Mouse (Mus musculus): ENCODE results near the gene Zfpl1. TPM values are rescaled to one million over a fixed set of nuclear protein-coding genes. Genes with fewer than 3 reads are reported as not detected.

The Zfpl1 gene
- polyA plus RNA-seq, 1 experiment = 61.7 TPM

DNA sequence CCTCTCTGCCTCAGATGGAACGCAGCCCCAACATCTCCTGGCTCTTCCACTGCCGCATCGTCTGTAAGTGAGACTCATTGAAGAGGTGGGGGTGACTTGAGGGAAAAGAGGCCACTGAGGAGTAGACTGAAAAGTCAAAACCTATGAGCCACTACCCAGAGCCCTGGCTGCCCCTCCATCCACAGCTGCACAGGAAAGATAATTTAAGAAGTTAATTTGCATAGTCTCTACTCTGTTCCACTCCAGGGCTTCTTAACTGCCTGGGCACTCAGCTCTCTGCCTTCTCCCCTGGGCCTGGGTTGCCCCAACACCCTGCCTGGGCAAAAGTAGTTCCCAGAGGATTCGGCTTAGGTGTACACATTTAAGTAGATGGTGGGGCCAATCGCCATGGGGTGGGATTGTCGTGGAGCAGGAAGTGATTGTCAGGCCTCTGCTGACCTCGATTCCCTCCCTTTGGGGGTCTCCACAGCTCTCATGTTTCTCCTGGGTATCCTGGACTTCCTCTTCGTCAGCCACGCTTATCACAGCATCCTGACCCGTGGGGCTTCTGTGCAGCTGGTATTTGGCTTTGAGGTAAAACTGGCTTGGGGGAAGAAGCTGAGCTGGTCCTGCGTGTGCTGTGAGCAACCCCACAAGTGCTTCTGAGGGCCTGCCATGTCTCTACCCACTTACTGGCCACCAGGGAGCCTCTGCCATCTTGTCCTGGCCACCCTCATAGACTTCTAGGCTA is 35.9 kb downstream of the Zfpl1 start:
- no peak for TF ChIP-seq GATA1 (IDR thresholded peaks at IDR 0.05; ENCODE audit: low read length)

GRCm38 (mm10) chr19:6047899-6048166 is 36.9 kb downstream of the Zfpl1 start:
- TF ChIP-seq GATA1 (IDR thresholded peaks at IDR 0.05; ENCODE audit: low read length) = no peak

GRCm38 (mm10) chr19:6047154-6047898 is 37.4 kb downstream of the Zfpl1 start:
- no peak for TF ChIP-seq GATA1 (IDR thresholded peaks at IDR 0.05; ENCODE audit: low read length)

DNA sequence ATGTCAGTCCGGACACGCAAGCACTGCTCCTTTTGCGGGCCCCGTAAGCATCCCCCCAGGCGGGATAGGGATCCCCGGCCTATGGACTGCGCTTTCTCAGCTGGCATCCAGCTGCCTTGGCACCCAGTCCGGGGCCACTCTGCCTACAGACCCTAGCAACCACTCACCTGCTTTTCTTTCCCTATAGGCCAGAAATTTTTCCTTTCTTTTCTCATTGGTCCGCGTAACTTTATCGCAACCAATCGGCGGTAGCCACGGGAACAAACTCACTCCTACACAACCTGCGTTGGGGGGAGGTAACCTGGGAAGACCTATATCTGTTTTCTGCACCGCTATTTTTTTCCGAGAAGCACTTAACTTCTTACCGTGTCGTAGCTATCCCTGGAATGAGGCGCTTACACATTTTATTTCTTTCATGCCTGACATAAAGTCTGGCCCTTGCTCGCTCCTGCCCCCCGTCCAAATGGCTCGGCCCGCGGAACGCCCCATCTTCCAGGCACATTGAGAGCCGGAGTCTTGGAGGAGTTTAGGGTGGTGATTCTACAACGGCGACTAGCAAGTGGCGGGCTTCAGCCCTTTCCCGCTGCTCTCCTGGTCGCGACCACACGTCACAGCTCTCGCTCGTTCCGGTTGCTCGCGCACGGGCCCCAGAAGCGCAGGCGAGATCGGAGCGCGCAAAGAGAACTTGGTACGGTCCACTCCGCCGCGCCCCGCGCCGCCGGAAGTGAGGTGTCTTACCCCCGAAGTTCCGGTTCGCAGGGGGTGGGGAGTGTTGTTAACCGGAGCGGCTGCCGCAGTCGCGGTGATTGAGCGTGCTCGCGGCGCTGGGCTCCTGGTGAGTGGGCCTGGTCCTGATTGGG is 38.2 kb downstream of the Zfpl1 start, which contains the start of gene Syvn1:
Gene Syvn1, plus strand, starts transcription at position 283 of the 860 bp plus-strand sequence.
- TF ChIP-seq GATA1 (IDR thresholded peaks at IDR 0.05; ENCODE audit: low read length) = no peak

- TF ChIP-seq GATA1 (IDR thresholded peaks at IDR 0.05; ENCODE audit: low read length) = no peak
These were observed 39.1 kb downstream of the Zfpl1 start for GRCm38 (mm10) chr19:6045366-6046293.

GRCm38 (mm10) chr19:6042293-6042692 is 42.5 kb downstream of the Zfpl1 start:
- no peak for TF ChIP-seq GATA1 (IDR thresholded peaks at IDR 0.05; ENCODE audit: low read length)

GRCm38 (mm10) chr19:6040002-6040401 is 44.8 kb downstream of the Zfpl1 start:
- TF ChIP-seq GATA1 (IDR thresholded peaks at IDR 0.05; ENCODE audit: low read length) = no peak

GRCm38 (mm10) chr19:6038326-6038725 is 46.4 kb downstream of the Zfpl1 start:
- no peak for TF ChIP-seq GATA1 (IDR thresholded peaks at IDR 0.05; ENCODE audit: low read length)

DNA sequence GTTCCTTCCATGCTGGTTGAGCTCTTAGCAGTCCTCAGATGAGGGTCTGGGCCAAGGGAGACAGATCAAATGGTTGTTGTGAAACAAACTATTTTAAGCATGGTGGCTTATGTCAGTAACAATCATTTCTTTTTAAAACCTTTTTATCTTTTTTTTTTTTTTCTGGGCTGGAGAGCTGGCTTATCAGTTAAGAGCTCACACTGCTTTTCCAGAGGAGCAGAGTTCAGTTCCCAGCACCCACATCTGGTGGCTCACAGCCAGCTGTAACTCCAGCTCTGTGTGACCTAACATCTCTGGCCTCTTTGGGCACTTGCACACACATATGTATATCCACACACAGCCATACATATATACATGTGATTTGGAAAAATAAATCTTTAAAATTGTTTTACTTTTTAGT is 47.1 kb downstream of the Zfpl1 start:
- no peak for TF ChIP-seq GATA1 (IDR thresholded peaks at IDR 0.05; ENCODE audit: low read length)

DNA sequence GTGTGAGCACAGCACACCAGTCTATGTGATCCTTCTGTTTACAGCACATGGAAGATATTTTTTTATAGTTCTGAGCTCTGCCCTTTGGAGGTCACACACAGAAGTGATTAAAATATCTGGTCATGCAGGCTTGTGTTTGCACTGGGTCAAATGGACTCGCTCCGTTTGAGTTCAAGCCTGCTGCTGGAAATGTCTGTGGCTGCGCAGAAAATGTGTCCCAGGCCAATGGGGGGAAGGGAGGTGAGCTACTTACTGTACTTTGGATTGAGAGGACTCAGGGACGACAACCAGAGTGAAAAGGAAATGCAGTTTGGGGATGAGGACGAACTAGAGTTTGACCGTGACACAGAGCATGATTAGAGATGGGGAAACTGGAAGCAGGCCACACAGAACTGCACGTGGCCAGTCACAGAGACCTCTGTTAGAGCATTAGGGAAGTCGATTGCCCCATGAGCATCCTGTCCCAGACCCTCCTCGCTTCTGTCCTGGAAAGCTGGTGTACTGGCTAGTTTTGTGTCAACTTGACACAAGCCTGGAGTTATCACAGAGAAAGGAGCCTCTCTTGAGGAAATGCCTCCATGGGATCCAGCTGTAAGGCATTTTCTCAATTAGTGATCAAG is 48.7 kb downstream of the Zfpl1 start:
- TF ChIP-seq GATA1 (IDR thresholded peaks at IDR 0.05; ENCODE audit: low read length) = no peak

Other genes with a start within 250 kb of the Zfpl1 start
- 12.9 and 13.6 TPM in 2 replicates for gene Frmd8, start 209.7 kb downstream of the Zfpl1 start, polyA plus RNA-seq (2012)
- gene Slc25a45, start 207.1 kb downstream of the Zfpl1 start, polyA plus RNA-seq (2012) = 0.15 and 0.64 TPM in 2 replicates
- gene Tigd3, start 190.8 kb downstream of the Zfpl1 start, polyA plus RNA-seq (2012) = 0.73 and 1.3 TPM in 2 replicates
- gene Dpf2, start 171.9 kb downstream of the Zfpl1 start, polyA plus RNA-seq (2012) = 34.4 and 70.2 TPM in 2 replicates
- 0.39 and 0.43 TPM in 2 replicates for gene Cdc42ep2, start 160.1 kb downstream of the Zfpl1 start, polyA plus RNA-seq (2012)
- gene Pola2, start 120.8 kb downstream of the Zfpl1 start, polyA plus RNA-seq (2012) = 45.7 and 48.5 TPM in 2 replicates
- not detected in 2 replicates for gene Slc22a20, start 98.8 kb downstream of the Zfpl1 start, polyA plus RNA-seq (2012)
- gene Capn1, start 69.1 kb downstream of the Zfpl1 start, polyA plus RNA-seq (2012) = 83.7 and 139 TPM in 2 replicates
- 90.1 and 101 TPM in 2 replicates for gene Syvn1, start 38.4 kb downstream of the Zfpl1 start, polyA plus RNA-seq (2012)
- gene Mrpl49, start 27.2 kb downstream of the Zfpl1 start, polyA plus RNA-seq (2012) = 37.7 and 52.6 TPM in 2 replicates
- 3,884 and 3,991 TPM in 2 replicates for gene Fau, start 27.1 kb downstream of the Zfpl1 start, polyA plus RNA-seq (2012)
- gene Znhit2, start 23.8 kb downstream of the Zfpl1 start, polyA plus RNA-seq (2012) = 98.9 and 102 TPM in 2 replicates
- gene Tm7sf2, start 16.6 kb downstream of the Zfpl1 start, polyA plus RNA-seq (2012) = 26.5 and 33.6 TPM in 2 replicates
- 39.5 and 65.2 TPM in 2 replicates for gene Vps51, start 7.7 kb downstream of the Zfpl1 start, polyA plus RNA-seq (2012)
- not detected in 2 replicates for gene Tmem262, start 4.9 kb downstream of the Zfpl1 start, polyA plus RNA-seq (2012)
- gene Gm28374, start 2.7 kb downstream of the Zfpl1 start, polyA plus RNA-seq (2012) = 0.53 and 0.67 TPM in 2 replicates
- 13.3 and 17.8 TPM in 2 replicates for gene Cdca5, start within 50 bp of the Zfpl1 start, polyA plus RNA-seq (2012)
- gene AC131692.1, start 9.5 kb upstream of the Zfpl1 start, polyA plus RNA-seq (2012) = 3.5 and 4.9 TPM in 2 replicates
- 0.38 and 0.46 TPM in 2 replicates for gene Naaladl1, start 20.8 kb upstream of the Zfpl1 start, polyA plus RNA-seq (2012)
- 82.9 and 91.0 TPM in 2 replicates for gene Sac3d1, start 33.7 kb upstream of the Zfpl1 start, polyA plus RNA-seq (2012)
- 89.0 and 122 TPM in 2 replicates for gene Snx15, start 43.3 kb upstream of the Zfpl1 start, polyA plus RNA-seq (2012)
- gene Batf2, start 56.0 kb upstream of the Zfpl1 start, polyA plus RNA-seq (2012) = not detected in 2 replicates
- gene Arl2, start 56.6 kb upstream of the Zfpl1 start, polyA plus RNA-seq (2012) = 81.6 and 111 TPM in 2 replicates
- gene Majin, start 99.4 kb upstream of the Zfpl1 start, polyA plus RNA-seq (2012) = not detected in 2 replicates
- gene Gpha2, start 141.4 kb upstream of the Zfpl1 start, polyA plus RNA-seq (2012) = not detected in 2 replicates
- gene Ppp2r5b, start 150.9 kb upstream of the Zfpl1 start, polyA plus RNA-seq (2012) = 10.7 and 14.2 TPM in 2 replicates
- 43.9 and 49.6 TPM in 2 replicates for gene Atg2a, start 156.7 kb upstream of the Zfpl1 start, polyA plus RNA-seq (2012)
- gene Ehd1, start 191.8 kb upstream of the Zfpl1 start, polyA plus RNA-seq (2012) = 231 and 274 TPM in 2 replicates
- gene Cdc42bpg, start 221.5 kb upstream of the Zfpl1 start, polyA plus RNA-seq (2012) = 10.8 and 12.9 TPM in 2 replicates